Mouse (Mus musculus) heart, adult 2 months (tissue): Measurements from ENCODE around the gene Ap4e1.

Experiments used
- CTCF ChIP-seq: fragments of 200-600 bp; IDR thresholded peaks from 2 replicates; pipeline ENCODE4 v1.8.1; 2022; ENCODE audit warnings: antibody characterized with exemption, mild to moderate bottlenecking, moderate library complexity
- EP300 ChIP-seq: fragments of 200-500 bp; IDR thresholded peaks from 2 replicates; pipeline ENCODE4 v1.6.1; 2011; ENCODE audit warnings: low read depth, low read length, control low read depth; ENCODE audit not compliant: insufficient read depth

- TF ChIP-seq CTCF (no peak), EP300 (no peak)
Observed at GRCm38 (mm10) chr2:127092000-127092399, 83.5 kb downstream of the Ap4e1 start.
